ENCODE assay signal across 12 mouse cellular contexts in the genomic region with DNA sequence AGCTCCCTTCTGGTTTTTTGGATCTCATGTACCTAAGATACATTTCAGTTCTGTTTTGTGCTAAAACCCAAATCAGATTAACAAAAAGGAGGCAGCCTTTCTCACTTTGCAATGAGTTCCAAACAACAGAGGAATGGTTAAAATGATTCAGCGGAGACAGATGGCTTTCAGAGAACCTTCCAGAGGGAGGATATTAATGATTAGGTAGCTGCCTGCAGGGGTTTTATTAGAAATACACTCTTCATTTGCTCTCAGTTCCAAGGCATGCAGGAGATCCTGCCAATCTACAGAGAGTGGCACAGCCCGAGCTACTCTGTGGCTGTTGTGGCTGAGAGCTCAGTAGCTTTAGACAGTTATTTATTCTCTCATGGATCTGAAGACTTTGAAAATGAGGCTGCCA.
"Had no signal": no experiment of that assay in that cellular context is flagged by ENCODE, and none has a peak within 500 bp of the region (broad histone marks: within the 10 kb centered on the region; RNA-seq: fewer than 3 reads in every experiment).

No protein-coding gene starts in this region.

- H3K27ac ChIP-seq: kidney, postnatal 0 days; limb, embryonic 15.5 days; liver, embryonic 12.5 days; midbrain, embryonic 12.5 days had no signal

- H3K4me2 ChIP-seq: limb, embryonic 15.5 days; liver, embryonic 12.5 days; lung, embryonic 14.5 days; midbrain, embryonic 12.5 days had no signal

- ATAC-seq: intestine, postnatal 0 days; liver, embryonic 12.5 days; midbrain, embryonic 16.5 days had no signal

- H3K9ac ChIP-seq: limb, embryonic 15.5 days; liver, embryonic 12.5 days; lung, embryonic 14.5 days; midbrain, embryonic 12.5 days had no signal

- H3K9me3 ChIP-seq: limb, embryonic 15.5 days; liver, embryonic 12.5 days; midbrain, embryonic 12.5 days had no signal

- H3K36me3 ChIP-seq: limb, embryonic 15.5 days; liver, embryonic 12.5 days; midbrain, embryonic 12.5 days had no signal

- H3K4me1 ChIP-seq: limb, embryonic 15.5 days; liver, embryonic 12.5 days; midbrain, embryonic 12.5 days had no signal

- DNase-seq: kidney, adult 9 months; kidney, postnatal 4 days; lung, embryonic 14.5 days; lung, postnatal 14 days; right cerebral cortex, postnatal 25 days; thymus, postnatal 36 days had no signal

- H3K27me3 ChIP-seq: limb, embryonic 15.5 days; liver, embryonic 12.5 days; midbrain, embryonic 12.5 days had no signal

- H3K4me3 ChIP-seq: limb, embryonic 15.5 days; liver, embryonic 12.5 days; midbrain, embryonic 12.5 days had no signal
